10 mouse cellular contexts compared by ENCODE assay signal in the genomic region with DNA sequence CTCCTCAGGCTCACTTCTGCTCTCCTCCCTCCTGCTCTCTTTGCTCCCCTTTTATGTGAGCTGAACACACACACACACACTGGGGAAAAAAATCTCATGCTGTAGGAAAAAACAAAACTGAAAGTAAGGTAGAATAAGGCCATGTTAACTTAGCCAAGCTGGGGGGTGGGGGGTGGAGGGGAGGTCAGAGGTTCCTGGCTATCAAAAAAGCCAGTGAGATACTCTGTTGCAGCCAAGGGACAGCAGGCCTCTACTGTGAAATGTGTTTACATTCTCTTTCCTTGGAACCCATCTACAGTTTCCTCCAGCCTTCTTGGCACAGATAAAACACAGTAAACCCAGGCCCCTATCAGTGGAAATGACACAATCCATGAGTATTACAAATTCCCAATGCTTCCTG. TPM values are rescaled to one million over a fixed set of nuclear protein-coding genes. Genes with fewer than 3 reads are reported as not detected.
DNase-seq lines count a peak whose midpoint lies in the region; ATAC-seq and TF ChIP-seq lines count a peak whose summit lies in the region.
"Had no signal": no experiment of that assay in that cellular context is flagged by ENCODE, and none has a peak within 500 bp of the region (broad histone marks: within the 10 kb centered on the region; RNA-seq: fewer than 3 reads in every experiment).

No protein-coding gene starts in this region.

- H3K9me3 ChIP-seq in heart, embryonic 16.5 days (replicated peaks; ENCODE audit: control insufficient read depth, low read length): no peaks in the 10 kb centered on the region
- no peaks in the 10 kb centered on the region for H3K9me3 ChIP-seq in liver, embryonic 16.5 days (replicated peaks; ENCODE audit: control insufficient read depth, low read length)
- H3K9me3 ChIP-seq in stomach, postnatal 0 days (ENCODE audit: control insufficient read depth, low read length): no peaks in the 10 kb centered on the region
- H3K9me3 ChIP-seq: embryonic facial prominence, embryonic 12.5 days; hindbrain, embryonic 15.5 days had no signal

- no peak for TF ChIP-seq EP300 in stomach, postnatal 0 days (optimal IDR thresholded peaks at IDR 0.05)

- H3K36me3 ChIP-seq in thymus, adult 2 months (ENCODE audit: control insufficient read depth, insufficient read depth, low read length): no peaks in the 10 kb centered on the region
- H3K36me3 ChIP-seq in heart, embryonic 16.5 days (ENCODE audit: control insufficient read depth, insufficient read depth): no peaks in the 10 kb centered on the region
- no peaks in the 10 kb centered on the region for H3K36me3 ChIP-seq in liver, embryonic 16.5 days (ENCODE audit: control insufficient read depth, insufficient read depth)
- H3K36me3 ChIP-seq in stomach, postnatal 0 days (ENCODE audit: control insufficient read depth, insufficient read depth, low read length): no peaks in the 10 kb centered on the region
- H3K36me3 ChIP-seq: embryonic facial prominence, embryonic 12.5 days; hindbrain, embryonic 15.5 days had no signal

- TF ChIP-seq CTCF in thymus, adult 2 months (IDR thresholded peaks at IDR 0.05; ENCODE audit: borderline replicate concordance, control insufficient read depth, extremely low read depth, insufficient read depth, low read length, poor library complexity): no peak
- no peak for TF ChIP-seq CTCF in stomach, postnatal 0 days (IDR thresholded peaks at IDR 0.05; ENCODE audit: low read depth)

- no peak for TF ChIP-seq POLR2A in thymus, adult 2 months (IDR thresholded peaks at IDR 0.05; ENCODE audit: control insufficient read depth, extremely low read depth, insufficient read depth, low read length, poor library complexity)

- H3K4me1 ChIP-seq in thymus, adult 2 months (replicated peaks; ENCODE audit: control insufficient read depth, insufficient read depth, low read length): peaks cover 9% of the 10 kb centered on the region
- peaks cover 6% of the 10 kb centered on the region; the same call in 1 of the 2 replicates for H3K4me1 ChIP-seq in heart, embryonic 16.5 days (ENCODE audit: control insufficient read depth, insufficient read depth, low read length)
- H3K4me1 ChIP-seq in liver, embryonic 16.5 days (ENCODE audit: control insufficient read depth, low read depth, low read length): no peaks in the 10 kb centered on the region; the same call in 1 of the 2 replicates
- H3K4me1 ChIP-seq in stomach, postnatal 0 days (replicated peaks; ENCODE audit: control insufficient read depth, insufficient read depth): no peaks in the 10 kb centered on the region
- H3K4me1 ChIP-seq: embryonic facial prominence, embryonic 12.5 days; hindbrain, embryonic 15.5 days had no signal

- H3K4me3 ChIP-seq in thymus, adult 2 months (ENCODE audit: control insufficient read depth, insufficient read depth, low read length): no peak overlapping the region
- no peak overlapping the region for H3K4me3 ChIP-seq in heart, embryonic 16.5 days (ENCODE audit: low read length)
- H3K4me3 ChIP-seq in liver, embryonic 16.5 days (ENCODE audit: low read depth, low read length): no peak overlapping the region
- H3K4me3 ChIP-seq in stomach, postnatal 0 days (ENCODE audit: low read depth, low read length): no peak overlapping the region
- H3K4me3 ChIP-seq: embryonic facial prominence, embryonic 12.5 days; hindbrain, embryonic 15.5 days had no signal

- H3K4me2 ChIP-seq in heart, embryonic 16.5 days (ENCODE audit: low read depth, low read length): no peak overlapping the region
- H3K4me2 ChIP-seq in liver, embryonic 16.5 days (ENCODE audit: low read depth, low read length): no peak overlapping the region
- H3K4me2 ChIP-seq in stomach, postnatal 0 days (replicated peaks; ENCODE audit: low read depth): no peak overlapping the region
- H3K4me2 ChIP-seq: embryonic facial prominence, embryonic 12.5 days; hindbrain, embryonic 15.5 days had no signal

- no peaks in the 10 kb centered on the region for H3K27me3 ChIP-seq in thymus, adult 2 months (ENCODE audit: control insufficient read depth, insufficient read depth, low read length)
- no peaks in the 10 kb centered on the region for H3K27me3 ChIP-seq in heart, embryonic 16.5 days (ENCODE audit: control insufficient read depth, insufficient read depth, low read length)
- no peaks in the 10 kb centered on the region for H3K27me3 ChIP-seq in liver, embryonic 16.5 days (ENCODE audit: control insufficient read depth, insufficient read depth, low read depth, low read length)
- H3K27me3 ChIP-seq in stomach, postnatal 0 days (ENCODE audit: control insufficient read depth, insufficient read depth, low read length): no peaks in the 10 kb centered on the region
- H3K27me3 ChIP-seq: embryonic facial prominence, embryonic 12.5 days; hindbrain, embryonic 15.5 days had no signal

- ATAC-seq in heart, embryonic 16.5 days (replicated peaks; ENCODE audit: extremely low read depth, insufficient read depth, low FRiP score): peak; percentile 85
- peak; percentile 80 for ATAC-seq in liver, embryonic 16.5 days (ENCODE audit: low read depth)
- ATAC-seq in stomach, postnatal 0 days (ENCODE audit: low FRiP score, low TSS enrichment): no peak; the same call in 1 of the 2 replicates

- H3K27ac ChIP-seq in thymus, adult 2 months (ENCODE audit: control insufficient read depth, insufficient read depth, low read length): peak overlapping the region; percentile 78
- peak overlapping the region; percentile 51 for H3K27ac ChIP-seq in heart, embryonic 16.5 days (ENCODE audit: low read length)
- H3K27ac ChIP-seq in liver, embryonic 16.5 days (ENCODE audit: low read length): no peak overlapping the region
- no peak overlapping the region for H3K27ac ChIP-seq in stomach, postnatal 0 days (replicated peaks)
- H3K27ac ChIP-seq: embryonic facial prominence, embryonic 12.5 days; hindbrain, embryonic 15.5 days had no signal

- H3K9ac ChIP-seq in heart, embryonic 16.5 days (ENCODE audit: low read length): no peak overlapping the region
- no peak overlapping the region for H3K9ac ChIP-seq in liver, embryonic 16.5 days (ENCODE audit: low read depth, low read length)
- H3K9ac ChIP-seq in stomach, postnatal 0 days (ENCODE audit: low read length): no peak overlapping the region
- H3K9ac ChIP-seq: embryonic facial prominence, embryonic 12.5 days; hindbrain, embryonic 15.5 days had no signal

- DNase-seq in thymus, adult 2 months: no peak
- DNase-seq in thymus, postnatal 25 days: no peak
- DNase-seq in stomach, postnatal 0 days (ENCODE audit: low spot score): peak; percentile 18
- no peak for DNase-seq in right cerebral cortex, adult 18-20 months
- no peak for DNase-seq in urinary bladder, postnatal 14 days (ENCODE audit: low spot score)
- DNase-seq in urinary bladder, adult 2 months (ENCODE audit: low spot score): no peak

RNA-seq across cellular contexts. Expression of gene Gbp6, which starts 53.0 kb away (rescaled TPM):
- polyA plus RNA-seq in thymus, adult 2 months (2012; rRNA removed): 19.5 and 20.7 TPM in 2 replicates
- polyA plus RNA-seq in heart, embryonic 16.5 days (2015; fragmentation: Nextera tagmentation; extraction: Ambion mirVana): 2.9 and 5.4 TPM in 2 replicates
- 2.9 and 3.0 TPM in 2 replicates for polyA plus RNA-seq in liver, embryonic 16.5 days (2015; fragmentation: Nextera tagmentation; extraction: Ambion mirVana)
- polyA plus RNA-seq in stomach, postnatal 0 days (2015; fragmentation: Nextera tagmentation; extraction: Ambion mirVana): 1.4 and 1.5 TPM in 2 replicates
- polyA plus RNA-seq in urinary bladder, adult 2 months (2012; rRNA removed): 10.8 and 20.1 TPM in 2 replicates

RNA-seq across cellular contexts. Expression of gene Gm43302, which starts 53.0 kb away (rescaled TPM):
- 7.9 and 8.4 TPM in 2 replicates for polyA plus RNA-seq in thymus, adult 2 months (2012; rRNA removed)
- not detected in 2 replicates for polyA plus RNA-seq in heart, embryonic 16.5 days (2015; fragmentation: Nextera tagmentation; extraction: Ambion mirVana)
- 0.02 and 0.14 TPM in 2 replicates for polyA plus RNA-seq in liver, embryonic 16.5 days (2015; fragmentation: Nextera tagmentation; extraction: Ambion mirVana)
- polyA plus RNA-seq in stomach, postnatal 0 days (2015; fragmentation: Nextera tagmentation; extraction: Ambion mirVana): 0.02 TPM in 1 of 2 replicates, not detected in the other
- polyA plus RNA-seq in urinary bladder, adult 2 months (2012; rRNA removed): 0.95 and 2.3 TPM in 2 replicates
- polyA plus RNA-seq: embryonic facial prominence, embryonic 12.5 days had no signal

Comparison
In these comparisons a context has a peak if more than half of its experiments do, and no peak if none do; other contexts are left out.
1. H3K27ac ChIP-seq: peak in thymus, adult 2 months (single experiment) and heart, embryonic 16.5 days (single experiment); none in liver, embryonic 16.5 days (single experiment) and stomach, postnatal 0 days (single experiment).